Mouse (Mus musculus): ENCODE results near the gene Copg2.
"Not testable (repeated sequence)": the region's sequence is repeated elsewhere in the genome, so short reads cannot be mapped to it uniquely, and the experiment has no call there.

Gene Copg2

DNA sequence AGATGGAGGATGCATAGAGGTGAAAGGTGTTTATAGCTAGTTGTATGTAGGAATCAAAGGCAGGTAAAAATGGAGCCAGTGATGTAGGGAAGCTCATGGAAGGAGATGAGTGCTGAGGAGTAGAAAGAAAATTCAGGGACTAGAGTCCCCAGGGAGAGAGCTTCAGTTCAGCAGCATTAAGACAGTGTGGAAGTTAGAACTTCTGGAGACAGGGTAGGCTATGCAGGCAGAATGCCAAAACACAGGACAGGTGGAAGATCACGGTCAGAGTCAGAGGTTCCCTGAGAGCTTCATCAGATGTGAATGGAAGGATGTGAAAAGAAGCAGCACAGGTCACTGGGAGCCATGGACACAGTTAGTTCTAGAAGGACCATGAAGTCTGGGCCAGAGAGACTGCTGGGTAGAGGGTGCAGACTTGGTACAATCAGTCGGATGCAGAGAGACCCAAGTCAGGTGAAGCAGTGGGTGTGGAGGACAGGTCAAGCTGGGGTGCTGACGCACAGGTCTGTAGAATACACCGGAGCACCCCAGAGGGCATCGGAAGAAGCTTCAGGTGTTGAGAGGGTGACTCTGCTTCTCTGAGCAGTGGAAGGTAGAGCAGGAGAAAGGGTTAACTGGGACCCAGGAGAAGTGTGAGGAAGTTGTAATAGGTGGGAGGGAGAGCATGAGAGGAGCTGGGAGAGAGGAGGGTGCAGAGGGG is 91.4 kb downstream of the Copg2 start:
- DNase-seq: no peak

- DNase-seq: peak; percentile 24
Observed at GRCm38 (mm10) chr6:30804389-30805052, 92.1 kb downstream of the Copg2 start.

DNA sequence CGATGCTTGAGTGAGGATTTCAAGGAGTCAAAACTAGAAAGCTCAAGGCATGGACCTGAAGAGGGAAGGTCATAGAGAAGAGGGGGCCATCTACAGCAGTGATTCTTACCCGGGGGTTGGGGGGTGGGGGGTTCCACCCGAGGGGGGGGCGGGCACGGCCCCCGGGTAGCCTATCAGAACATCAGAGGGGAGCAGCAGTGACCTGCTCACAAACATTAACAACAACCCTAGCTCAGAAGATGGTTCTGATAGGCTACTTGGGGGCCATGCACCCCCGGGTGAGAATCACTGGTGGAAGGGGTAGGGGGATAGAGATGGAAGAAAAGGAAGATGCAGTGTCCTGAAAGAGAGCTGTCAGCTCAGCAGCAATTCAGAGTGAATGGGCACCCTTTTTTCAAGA is 93.7 kb downstream of the Copg2 start:
- DNase-seq: not testable (repeated sequence)

DNA sequence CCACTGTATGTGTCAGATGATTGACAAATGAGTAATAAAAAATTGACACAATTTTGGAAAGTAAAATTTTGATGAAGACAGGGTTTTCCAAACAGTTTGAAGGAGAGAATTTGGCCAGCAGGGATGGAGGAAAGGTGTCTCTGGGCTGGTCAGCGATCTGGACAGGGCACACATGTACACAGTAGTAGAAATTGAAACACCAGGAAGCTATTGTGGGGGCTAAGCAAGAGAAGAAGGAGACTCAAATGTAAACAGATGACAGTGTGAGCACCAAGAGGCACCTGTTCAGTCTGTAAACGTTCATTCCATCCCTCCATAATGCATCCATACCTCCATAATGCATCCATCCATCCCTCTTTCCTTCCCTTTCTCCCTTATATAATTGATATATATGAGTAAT is 145.4 kb downstream of the Copg2 start:
- DNase-seq: no peak

DNA sequence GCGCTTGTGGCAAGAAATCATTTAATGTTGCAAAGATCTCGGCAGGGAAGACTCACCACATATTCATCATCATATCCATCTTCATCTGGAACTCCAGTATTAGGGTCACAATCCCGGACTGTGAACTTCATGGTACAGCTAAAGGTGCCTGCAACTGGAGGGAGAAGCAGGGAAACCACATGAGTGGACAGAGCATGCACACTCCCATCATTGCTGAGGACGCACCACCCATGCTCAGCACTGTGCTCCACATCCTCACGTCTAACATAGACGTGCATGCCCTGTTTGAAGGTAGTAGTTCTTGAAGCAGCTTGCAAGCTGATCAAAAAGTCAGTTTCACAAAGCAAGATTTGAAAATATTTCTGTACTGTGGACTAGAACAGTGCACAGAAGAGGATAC is 146.1 kb downstream of the Copg2 start:
- DNase-seq: no peak

- DNase-seq: no peak
Observed at GRCm38 (mm10) chr6:30749892-30750291, 146.7 kb downstream of the Copg2 start.

DNA sequence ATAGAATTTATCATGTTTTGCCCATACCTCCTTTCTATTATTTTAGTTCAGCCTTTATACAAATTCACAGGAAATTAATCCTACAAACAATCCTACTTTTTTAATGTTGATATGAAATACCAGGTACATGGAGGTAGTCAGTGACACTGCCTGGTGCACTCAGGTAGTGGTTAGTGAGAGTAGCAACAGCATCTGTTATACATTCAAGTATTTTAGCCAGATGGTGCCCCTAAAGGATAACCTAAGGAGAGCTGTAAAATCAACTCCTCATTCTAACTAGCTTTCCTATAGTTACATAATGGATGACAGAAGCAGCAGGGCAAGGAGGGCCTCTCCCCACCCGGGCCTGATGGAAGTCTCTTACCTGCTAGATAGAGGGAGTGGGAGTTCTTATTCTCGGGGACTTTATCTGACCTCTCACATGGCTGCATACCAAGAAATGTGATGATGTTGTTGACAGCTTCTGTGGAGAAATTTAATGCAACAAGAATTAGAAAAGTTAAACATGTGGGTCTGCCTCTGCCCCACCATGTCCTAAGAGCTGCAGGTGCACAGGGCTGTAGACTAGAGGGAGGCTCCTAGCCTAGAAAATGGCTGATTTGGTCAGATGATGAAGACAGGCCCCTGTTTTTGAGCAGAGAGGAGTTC is 147.4 kb downstream of the Copg2 start:
- DNase-seq: no peak

DNA sequence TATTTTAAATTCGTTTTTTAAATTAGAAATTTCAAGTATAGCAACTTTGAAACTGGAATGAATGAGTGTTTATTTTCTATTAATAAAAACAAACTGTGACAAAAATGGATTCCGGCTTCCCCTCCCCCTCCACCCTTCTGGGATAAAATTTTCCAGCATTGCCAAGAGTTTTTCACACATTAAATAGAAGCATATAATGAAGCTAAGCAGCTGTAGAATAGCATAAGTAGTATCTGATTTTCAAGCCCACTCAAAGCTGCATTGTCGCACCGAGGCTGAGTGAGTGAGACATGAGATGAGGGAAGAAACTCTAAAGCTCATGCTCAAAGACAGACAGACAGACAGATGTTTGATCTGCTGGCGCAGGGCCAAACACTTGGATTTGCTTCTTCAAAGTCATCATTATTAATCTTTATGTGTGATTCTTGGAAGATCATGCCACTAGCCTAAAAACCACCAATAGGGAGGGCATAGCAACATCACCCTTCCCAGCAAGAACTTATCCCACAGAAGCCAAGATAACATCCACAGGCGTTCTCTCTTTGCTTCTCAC is 148.2 kb downstream of the Copg2 start:
- peak; percentile 24 for DNase-seq

DNA sequence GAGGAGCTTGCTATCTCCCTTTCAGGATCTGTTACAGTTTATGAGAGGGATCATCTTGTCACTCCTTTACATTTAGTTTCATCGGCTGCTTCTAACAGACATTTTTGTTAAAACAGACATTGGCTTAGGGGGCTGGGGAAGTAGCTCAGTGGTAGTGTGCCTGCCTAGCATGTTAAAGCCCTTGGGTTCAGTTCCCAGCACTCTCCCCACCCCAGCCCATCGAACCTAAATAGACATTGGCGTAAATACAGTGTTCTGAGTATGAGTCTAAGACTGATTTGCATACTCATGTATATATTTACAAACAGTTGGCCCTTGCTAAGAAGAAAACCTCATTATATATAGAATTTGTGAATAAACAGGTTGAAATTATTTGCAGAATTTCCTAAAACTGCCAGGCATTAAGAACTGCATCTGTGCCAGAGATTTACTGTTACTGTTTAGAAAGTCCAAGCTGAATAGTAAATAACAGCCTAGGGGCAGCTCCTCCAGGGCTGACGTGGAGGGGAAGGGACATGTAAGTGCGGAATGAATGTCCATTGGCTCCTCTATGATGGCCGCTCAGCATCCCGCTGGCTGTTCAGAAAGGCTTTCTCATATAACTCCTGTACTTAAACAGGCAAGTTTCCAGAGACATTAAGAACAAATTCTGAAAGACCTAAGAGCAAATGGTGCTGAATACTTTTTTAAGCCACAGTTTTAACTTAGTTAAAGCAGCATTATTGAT is 148.8 kb downstream of the Copg2 start:
- DNase-seq: no peak

DNA sequence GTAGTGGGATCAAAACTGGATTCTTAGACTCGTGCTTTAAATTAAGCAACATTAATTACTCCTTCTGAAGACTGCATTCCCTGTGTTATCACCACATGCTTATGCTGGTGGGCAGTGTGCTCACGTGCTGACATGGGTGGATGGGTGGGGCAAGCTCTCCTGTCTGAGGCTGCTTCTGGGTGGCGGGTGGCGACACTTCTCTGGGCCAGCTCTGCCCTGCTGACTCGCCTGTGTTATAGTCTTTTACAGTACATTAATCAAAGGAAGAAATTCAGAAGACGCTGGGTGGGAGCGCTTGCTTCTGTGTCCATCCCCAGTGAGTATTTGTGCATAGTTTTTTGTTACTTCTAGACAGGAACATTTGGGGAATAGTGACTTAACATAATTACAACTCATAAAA is 151.0 kb downstream of the Copg2 start:
- DNase-seq: no peak

DNA sequence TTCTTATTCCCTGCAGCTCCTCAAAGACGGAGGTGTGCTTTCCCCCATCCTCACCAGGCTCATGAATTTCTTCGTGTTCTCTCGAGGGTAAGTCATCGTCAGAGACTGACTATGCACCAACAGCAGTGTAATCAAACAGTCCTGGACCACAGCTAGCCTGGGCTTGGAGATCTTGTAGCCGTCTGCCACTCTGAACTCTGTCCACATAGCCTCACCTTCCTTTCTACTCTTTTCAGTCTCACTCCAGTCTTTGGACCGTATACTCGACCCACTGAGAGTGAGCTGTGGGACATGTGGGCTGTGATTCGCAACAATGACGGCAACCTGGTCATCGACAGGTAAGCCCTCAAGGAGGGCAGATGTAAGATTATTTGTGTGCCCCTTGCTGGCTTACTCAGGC is 151.7 kb downstream of the Copg2 start:
- no peak for DNase-seq

DNA sequence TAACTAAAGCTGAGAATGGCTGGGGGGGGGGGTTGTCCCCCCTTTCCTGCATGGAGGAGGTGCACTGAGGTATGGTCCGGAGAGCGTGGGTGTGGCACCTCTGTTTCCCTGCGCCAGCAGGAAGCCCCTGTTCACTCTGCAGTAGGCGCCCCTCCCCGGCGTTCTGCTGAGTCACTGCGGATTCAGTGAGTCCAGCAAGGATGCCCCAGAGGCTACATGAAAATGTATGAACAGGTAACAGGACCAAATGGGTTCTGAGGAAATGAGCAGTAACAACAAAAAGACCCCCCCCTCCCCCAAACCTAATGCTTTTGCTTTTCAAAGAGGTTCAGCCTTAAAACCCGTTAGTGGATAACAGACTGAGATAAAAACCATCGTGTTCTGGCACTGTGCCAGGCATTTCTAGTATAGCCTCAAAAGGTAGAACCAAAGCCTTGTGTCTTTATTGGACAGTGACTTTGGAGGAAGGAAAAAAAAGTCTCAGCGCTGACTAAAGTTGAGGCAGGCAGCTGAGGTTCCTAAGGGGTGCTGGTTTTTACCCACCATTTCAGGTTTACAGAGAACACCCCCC is 157.3 kb downstream of the Copg2 start:
- peak; percentile 32 for DNase-seq

DNA sequence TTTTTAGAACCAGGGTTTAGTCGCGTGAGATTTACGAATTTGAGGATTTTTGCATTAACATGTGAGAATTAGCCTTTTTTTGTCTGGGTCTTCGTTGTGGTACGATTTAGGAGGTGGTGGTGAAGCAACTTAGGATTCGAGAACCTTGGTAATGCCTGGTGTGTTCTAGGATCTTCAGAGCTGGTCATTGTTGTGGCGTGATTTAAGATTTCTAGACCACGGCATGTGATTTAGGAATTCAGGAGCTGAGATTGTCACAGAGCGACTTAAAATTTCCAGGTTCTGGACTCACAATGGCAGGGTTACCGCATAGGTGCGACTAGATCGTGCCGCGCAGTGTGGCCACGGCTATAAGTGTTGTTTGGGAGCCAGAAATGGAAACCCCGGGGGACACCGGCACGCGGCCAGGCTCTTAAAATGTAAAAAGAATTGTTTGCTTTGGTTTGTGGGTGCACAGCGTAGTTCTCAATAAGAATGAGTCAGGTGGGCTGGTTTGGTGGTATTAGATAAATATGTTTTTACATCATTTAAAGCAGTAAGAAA is 158.1 kb downstream of the Copg2 start:
- no peak for DNase-seq

- DNase-seq: peak; percentile 72
Observed at GRCm38 (mm10) chr6:30737548-30738463, 158.8 kb downstream of the Copg2 start.

- peak; percentile 74 for DNase-seq
Observed at GRCm38 (mm10) chr6:30736864-30737547, 159.6 kb downstream of the Copg2 start.

DNA sequence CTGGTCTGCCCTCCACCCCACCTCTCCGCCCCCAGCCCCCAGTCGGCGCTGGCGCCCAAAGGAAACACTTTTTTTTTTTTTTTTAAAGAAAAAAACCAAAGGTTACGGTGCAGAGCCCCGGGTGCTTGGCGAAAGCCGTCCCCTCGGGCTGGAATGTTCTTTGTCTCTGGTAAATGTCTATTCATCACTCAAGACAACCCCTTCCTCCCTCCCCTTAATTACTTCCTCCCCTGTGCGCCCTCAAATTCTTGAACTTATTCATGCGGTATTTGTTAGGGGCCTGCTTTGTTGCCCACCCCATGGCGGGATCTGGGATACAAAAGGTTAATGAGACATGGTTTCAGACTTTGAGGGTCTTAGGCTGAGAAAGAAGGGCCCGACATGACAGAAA is 160.2 kb downstream of the Copg2 start:
- DNase-seq: no peak

DNA sequence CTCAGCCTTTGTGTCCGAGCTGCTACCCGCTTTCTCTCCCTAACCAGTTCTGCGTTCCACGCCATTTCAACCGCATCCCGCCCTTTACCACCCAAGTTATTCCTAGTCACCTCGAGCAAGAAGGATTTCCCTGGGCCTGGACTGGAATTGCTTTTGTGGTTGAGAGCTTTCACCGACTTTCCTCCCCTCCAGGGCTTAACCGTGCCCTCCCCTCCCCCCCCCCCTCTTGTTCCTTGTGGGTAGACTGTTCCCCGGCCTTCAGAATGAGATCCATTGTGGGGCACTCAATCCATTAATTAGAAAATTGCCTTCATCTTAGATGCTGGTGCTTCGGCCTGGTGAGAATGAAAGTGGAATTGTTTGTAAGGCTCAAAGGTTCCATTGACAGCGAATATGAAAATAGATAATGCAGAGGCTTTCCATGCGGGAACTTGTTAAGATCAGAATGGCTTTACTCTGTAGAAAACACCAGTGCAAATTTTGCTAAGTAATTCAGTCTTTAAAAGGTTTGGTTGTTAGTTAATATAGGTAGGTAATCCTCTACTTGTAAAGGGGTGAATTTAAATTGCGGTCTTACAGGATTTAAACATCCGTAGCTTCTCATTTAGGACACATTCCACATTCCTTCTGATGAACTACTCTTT is 160.7 kb downstream of the Copg2 start:
- DNase-seq: no peak

GRCm38 (mm10) chr6:30734988-30735727 is 161.4 kb downstream of the Copg2 start:
- no peak for DNase-seq

DNA sequence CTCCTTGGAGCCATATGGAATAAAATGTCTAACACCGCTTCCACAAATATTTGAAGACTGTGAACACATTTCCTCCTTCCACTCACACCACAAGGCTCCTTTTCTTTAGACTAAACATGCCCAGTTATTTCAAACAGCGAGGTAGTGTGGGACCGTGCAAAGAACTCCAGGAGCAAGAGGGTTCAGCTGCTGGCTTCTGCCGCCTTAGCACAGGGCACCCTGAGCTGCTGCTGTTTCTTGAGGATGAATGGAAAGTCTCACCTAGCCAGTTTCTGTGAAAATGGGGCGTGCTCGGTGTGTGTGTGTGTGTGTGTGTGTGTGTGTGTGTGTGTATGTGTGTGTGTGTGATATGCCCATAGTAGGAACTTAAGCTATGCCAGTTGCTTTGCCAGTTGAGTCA is 162.1 kb downstream of the Copg2 start:
- DNase-seq: no peak
